Mouse (Mus musculus) left cerebral cortex, postnatal 25 days (tissue): ENCODE results near the gene Igf1r. TPM values are rescaled to one million over a fixed set of nuclear protein-coding genes. Genes with fewer than 3 reads are reported as not detected.

Source experiments
- total RNA-seq, 2 experiments: library from RNA; stranded (reverse); gene quantifications; 2 replicates each; pipeline ENCODE4 v1.2.3; 2021

Igf1r gene
- total RNA-seq, 2 experiments from 2014 or later, result 45.8 to 47.3 TPM

Other genes with a start within 250 kb of the Igf1r start
- 10 to 100 TPM; 16.8 to 17.6 TPM for gene Synm, start 193.1 kb upstream of the Igf1r start, total RNA-seq